Mouse (Mus musculus) urinary bladder, postnatal 4 days (tissue): ENCODE results near the gene Tmem161a.
"Not testable (repeated sequence)": the region's sequence is repeated elsewhere in the genome, so short reads cannot be mapped to it uniquely, and the experiment has no call there.

Experiments
- DNase-seq, 2 experiments: peaks; one replicate each; pipeline ENCODE4 v3.0.0; 2021 to 2022; ENCODE audit warnings: low spot score in 2 of 2

Tmem161a gene

DNA sequence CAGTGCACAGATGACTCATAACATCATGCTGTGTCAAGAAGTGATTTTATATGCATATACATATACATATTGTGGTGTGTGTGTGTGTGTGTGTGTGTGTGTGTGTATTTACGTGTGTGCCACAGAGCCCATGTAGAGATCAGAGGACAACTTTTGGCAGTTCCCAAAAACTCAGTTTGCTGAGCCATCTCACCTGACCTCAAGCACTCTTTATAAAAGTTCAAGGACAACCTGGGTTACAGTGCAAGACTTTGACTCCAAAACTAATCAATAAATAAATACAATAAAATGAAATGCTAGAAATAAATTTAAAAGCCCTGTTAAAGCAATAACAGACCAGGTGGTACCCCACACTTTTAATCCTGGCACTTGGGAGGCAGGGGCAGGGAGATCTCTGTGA, 39.1 kb downstream of the Tmem161a start:
- no peak for DNase-seq

- DNase-seq, result no peak
These were observed 39.6 kb downstream of the Tmem161a start for GRCm38 (mm10) chr8:70211726-70212111.

DNA sequence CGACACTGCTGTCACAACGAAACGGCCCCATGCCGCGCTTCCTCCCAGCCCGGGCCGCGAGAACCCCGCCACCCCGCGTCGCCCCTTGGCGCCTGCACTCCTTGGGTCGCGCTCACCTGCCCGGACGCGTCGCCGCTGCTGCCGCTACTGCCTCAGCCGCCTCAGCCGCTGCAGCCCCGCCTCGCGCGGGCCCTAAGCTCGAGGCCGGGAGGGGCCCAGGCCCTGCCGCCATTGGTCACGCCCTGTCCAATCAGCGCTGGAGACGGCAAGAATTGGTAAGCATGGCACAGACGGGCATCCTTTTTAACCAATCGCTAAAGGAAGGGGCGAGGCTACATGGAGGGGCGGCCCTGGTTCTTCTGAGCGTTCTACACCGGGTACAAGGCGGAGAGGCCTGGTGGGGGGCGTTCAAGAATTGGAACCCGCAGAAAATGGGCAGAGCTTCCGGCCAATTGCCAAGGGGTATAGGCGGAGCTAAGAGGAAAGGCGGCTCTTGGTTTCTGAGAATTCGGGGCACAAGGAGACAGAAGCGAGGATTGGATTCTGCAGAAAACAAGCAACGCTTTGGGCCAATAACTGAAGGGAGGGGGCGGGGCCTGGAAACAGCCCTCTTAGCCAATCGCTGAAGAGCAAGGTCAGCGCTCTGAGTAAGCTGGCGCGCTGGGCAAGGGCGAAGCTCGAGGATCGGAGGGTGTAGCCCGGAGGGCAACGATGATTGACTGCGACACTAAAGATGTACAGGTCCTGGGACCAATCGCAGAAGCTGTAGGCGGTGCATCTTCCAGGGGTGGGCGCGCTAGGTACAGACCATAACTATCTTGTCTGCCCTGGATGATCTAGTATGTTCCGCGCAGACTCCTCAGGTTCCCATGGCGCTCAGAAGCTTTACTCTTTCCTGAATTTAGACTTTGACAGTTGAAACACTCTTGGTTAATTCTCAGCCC, 40.2 kb downstream of the Tmem161a start, which contains the start of gene Slc25a42:
TSS of gene Slc25a42 (minus strand) at position 194 of the 944 bp plus-strand sequence.
- DNase-seq, result peak; percentile 95 to 97

- DNase-seq, result no peak
These were observed 42.3 kb downstream of the Tmem161a start for GRCm38 (mm10) chr8:70214411-70214810.

- no peak for DNase-seq
These were observed 42.9 kb downstream of the Tmem161a start for GRCm38 (mm10) chr8:70215092-70215491.

GRCm38 (mm10) chr8:70216161-70216560, 44.0 kb downstream of the Tmem161a start:
- DNase-seq, result not testable (repeated sequence)

DNA sequence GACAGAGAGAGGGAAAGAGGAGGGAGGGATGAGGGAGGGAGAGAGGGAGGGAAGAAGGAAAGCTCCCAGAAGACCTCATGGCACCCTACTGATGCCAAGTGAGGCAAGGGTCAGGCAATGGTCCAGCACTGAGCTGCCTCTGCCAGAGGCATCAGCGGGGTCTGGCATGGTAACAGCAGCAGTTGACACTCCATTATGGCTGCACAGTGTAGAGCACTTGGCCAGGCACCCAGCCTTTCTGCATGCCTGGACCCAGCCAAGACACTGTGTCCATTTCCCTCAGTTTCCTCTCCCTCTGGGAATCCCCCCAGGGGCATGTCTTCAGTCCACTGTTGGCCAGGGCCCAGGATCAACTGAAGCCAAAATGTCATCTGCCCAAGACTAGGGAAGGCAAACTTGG, 44.4 kb downstream of the Tmem161a start:
- peak in 1 of 2 experiments; percentile 26 for DNase-seq

DNA sequence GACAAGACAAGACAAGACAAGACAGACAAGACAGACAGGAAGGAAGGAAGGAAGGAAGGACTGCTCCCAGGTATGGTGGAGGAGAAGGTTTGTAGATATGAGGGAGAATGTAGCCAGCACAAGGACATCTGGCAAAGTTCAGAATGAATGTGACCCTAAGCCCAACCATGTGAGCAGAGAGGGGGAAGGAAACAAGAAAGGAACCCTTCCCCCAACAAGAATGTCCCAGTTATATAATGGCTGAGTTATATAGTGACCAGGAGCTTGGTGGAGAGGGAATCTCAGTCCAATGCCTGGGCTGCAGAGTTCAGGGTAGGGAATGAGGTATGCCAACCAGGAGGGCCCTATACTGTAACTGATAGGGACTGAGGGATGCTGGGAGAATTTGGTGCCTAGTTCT, 45.3 kb downstream of the Tmem161a start:
- DNase-seq, result no peak

DNA sequence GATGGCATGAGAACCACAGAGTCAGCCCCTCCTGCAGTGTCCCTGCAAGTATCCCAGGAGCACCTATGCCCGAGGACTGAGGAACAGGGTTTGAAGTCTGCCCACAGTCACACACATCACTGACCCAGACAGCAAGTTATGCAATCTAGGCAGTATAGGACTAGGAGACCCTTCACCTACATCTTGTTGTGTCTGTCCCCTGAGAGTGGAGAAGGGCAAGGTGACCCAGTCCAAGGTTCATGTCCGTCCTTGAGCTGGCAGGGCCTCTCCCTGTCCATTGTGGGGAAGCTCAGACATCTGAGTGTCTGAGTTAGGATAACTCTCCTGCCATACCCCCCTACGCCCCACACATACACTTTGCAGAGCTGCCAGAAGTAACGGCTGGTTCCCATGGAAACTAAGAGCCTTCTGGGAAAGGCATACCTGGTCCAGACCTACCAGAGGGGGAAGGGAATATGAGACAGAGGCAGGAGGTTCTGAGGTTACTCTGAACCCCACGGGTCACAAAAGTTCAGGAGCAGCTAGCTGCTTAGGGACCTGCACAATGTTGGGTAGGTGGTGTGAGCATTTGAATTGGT, 47.0 kb downstream of the Tmem161a start:
- DNase-seq, result no peak

DNA sequence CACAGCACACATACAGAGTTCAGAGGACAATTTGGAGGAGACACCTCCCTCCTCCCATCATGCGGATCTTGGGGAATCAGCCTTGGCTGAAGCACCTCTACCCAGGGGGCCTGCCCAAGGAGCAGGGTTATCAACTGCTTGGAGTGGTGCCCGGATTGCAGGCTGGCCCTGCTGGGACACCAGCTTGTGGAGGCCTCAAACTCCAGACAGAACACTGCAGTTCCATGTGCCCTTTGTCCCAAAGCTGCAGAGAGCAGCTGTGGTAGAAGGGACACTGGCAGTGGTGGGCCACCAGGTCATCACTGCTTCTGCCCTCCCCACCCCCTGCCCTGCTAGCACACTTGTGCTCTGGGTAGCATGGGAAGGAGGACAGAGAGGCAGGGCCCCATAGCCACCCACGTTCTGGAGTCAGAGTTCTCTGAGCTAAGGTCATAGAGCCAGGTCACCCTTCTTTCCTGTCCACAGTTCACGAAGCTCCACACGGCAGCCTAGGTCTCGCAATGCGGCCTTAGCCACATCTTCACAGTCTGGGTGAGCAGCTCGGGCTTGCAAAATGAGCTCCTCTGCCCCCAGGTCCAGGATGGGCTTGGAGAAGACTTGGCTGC, 48.2 kb downstream of the Tmem161a start:
- DNase-seq, result no peak

DNA sequence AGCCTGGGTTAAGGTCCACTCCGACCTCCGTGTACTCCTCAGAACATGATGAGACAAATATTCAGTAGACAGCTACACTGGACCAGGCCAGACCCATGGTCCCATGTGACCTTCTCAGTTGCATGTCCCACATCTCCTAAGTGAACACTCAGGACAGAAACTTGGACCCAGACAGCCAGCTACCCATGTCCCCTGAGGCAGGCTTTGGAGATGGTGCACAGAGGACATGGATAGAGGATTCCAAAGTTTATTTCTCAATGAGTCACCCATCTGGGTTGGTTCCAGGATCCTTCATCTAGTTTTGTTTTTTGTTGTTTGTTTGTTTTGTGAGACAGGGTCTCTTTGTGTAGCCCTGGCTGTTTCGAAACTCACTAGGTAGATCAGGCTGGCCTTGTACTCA, 48.8 kb downstream of the Tmem161a start:
- no peak for DNase-seq

DNA sequence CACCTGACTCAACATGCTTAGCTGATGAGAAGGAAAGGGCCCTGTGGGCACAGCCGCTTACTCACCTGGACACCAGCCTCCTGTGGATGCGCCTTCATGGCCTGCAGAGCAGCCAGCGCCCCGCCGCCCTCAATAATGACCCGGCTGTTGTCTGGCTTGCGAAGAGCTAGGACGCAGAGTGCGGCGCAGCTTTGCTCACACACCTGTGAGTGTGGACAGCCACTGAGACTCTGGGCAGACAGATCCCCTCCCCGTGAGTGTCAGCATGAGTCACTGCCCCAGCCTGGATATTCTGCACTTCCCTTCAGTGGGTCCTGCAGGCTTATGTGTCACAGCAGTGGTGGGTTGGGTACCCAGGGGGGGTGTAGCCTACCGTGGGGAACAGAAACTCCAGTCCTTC, 49.9 kb downstream of the Tmem161a start:
- no peak for DNase-seq

DNA sequence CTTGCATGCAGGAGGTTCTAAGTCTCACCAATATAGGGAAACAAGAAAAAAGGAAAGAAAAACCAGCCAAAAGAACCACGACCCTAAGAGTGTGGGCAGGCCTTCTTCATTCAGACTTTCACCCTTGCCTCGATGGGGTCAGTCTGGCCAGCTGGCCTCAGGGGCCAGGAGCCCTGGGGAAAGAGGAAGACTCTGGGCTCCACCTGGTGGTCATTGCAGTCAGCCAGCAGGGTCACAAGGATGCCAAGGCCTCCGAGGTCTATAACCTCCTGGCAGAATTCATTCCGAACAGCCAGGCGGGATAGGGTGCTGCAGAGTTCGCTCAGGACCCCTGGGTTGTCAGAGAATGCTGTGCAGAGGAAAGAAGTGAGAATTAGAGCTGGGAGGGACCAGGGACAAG, 51.2 kb downstream of the Tmem161a start:
- DNase-seq, result no peak

DNA sequence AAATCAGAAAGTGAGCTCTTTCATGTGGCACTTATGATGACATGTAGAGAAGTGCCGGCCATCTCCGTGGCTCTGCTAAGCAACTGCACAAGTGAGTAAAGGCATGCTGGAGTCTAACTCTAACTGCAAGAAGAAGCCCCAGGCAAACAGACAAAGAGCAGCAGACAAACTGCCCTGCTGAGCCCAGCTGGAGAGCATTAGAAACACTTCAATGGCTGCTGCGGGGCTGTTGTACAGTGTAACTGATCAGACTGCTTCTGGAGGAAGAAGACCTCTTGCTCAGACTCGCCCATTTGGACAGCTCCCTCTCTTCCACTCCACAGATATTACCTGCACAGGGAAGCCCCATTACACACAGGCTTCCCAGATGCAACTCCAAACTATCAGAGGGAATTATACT, 55.8 kb downstream of the Tmem161a start:
- no peak for DNase-seq

- DNase-seq, result no peak
These were observed 58.7 kb downstream of the Tmem161a start for GRCm38 (mm10) chr8:70230837-70231236.
